Mouse (Mus musculus) erythroblast, embryonic 14.5 days (primary cell): ENCODE data around the gene Tm6sf2. TPM values are rescaled to one million over a fixed set of nuclear protein-coding genes. Genes with fewer than 3 reads are reported as not detected.

Source experiments
- H3K27me3 ChIP-seq: 2 replicates; pipeline ENCODE4 v1.6.1; 2012; ENCODE audit warnings: inconsistent platforms; ENCODE audit not compliant: control insufficient read depth
- H3K36me3 ChIP-seq: 2 replicates; pipeline ENCODE4 v1.6.1; 2012; ENCODE audit warnings: mild to moderate bottlenecking, inconsistent platforms; ENCODE audit not compliant: control insufficient read depth
- H3K4me1 ChIP-seq: 2 replicates; pipeline ENCODE4 v1.6.1; 2012; ENCODE audit warnings: inconsistent platforms; ENCODE audit not compliant: control insufficient read depth
- H3K4me3 ChIP-seq: replicated peaks from 2 replicates; pipeline ENCODE3; 2012; ENCODE audit warnings: moderate library complexity, mild to moderate bottlenecking, inconsistent platforms
- H3K9me3 ChIP-seq: 2 replicates; pipeline ENCODE4 v1.6.1; 2012; ENCODE audit warnings: low read length, inconsistent platforms, mixed read lengths; ENCODE audit not compliant: control insufficient read depth
- GATA1 ChIP-seq: IDR thresholded peaks from 2 replicates; pipeline ENCODE4 v1.6.1; 2012; ENCODE audit warnings: low read length, inconsistent platforms, mixed read lengths
- TAL1 ChIP-seq: IDR thresholded peaks from 3 replicates; pipeline ENCODE4 v1.6.1; 2012; ENCODE audit warnings: low read length, inconsistent platforms, mixed read lengths
- polyA plus RNA-seq: library from polyadenylated mRNA; stranded (reverse); fragments of >175 nt; gene quantifications from 2 replicates; pipeline ENCODE4 v1.2.3, GENCODE M21; 2012

The Tm6sf2 gene
- polyA plus RNA-seq, 1 experiment, result not detected

DNA sequence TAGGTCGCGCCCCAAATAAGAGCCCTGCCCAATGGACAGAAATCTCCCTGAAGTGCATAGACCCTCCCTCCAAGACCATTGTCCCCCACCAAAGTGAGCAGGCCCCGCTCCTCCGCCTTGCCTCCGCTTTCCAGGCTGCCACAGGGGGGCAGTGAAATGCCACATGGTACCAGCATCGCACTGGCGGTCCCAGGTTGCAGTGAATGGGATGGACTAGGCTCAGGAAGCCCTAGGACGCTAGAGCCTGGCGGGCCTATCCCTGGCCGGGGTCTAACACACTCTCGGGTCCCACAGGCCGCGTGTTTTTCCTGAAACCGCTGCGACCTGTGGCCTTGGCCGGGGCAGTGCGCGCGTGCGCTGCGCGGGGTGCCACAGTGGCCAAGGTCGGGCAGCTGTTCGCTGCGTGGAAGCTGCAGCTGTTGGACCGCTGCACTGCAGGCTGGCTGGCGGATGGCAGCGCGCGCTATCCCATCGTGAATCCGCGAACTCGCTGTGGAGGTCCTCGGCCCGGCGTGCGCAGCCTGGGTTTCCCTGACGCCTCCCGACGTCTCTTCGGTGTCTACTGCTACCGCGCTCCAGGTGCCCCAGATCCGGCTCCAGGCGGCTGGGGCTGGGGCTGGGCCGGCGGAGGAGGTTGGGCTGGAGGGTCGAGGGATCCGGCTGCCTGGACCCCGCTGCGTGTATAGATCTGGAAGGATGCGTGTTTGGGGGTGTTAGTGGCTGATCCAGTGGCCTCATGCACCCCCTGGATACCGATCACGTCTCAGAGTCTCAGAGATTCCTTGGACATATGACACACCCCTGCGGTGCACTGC is 15.3 kb downstream of the Tm6sf2 start:
- Histone ChIP-seq H3K27me3 (peaks cover 76% of the 10 kb centered on the region), H3K4me1 (no peaks in the 10 kb centered on the region), H3K9me3 (no peaks in the 10 kb centered on the region; the same call in 1 of the 2 replicates), H3K36me3 (no peaks in the 10 kb centered on the region), H3K4me3 (no peak overlapping the region)
- no peak for TF ChIP-seq GATA1
- no peak for TF ChIP-seq TAL1

DNA sequence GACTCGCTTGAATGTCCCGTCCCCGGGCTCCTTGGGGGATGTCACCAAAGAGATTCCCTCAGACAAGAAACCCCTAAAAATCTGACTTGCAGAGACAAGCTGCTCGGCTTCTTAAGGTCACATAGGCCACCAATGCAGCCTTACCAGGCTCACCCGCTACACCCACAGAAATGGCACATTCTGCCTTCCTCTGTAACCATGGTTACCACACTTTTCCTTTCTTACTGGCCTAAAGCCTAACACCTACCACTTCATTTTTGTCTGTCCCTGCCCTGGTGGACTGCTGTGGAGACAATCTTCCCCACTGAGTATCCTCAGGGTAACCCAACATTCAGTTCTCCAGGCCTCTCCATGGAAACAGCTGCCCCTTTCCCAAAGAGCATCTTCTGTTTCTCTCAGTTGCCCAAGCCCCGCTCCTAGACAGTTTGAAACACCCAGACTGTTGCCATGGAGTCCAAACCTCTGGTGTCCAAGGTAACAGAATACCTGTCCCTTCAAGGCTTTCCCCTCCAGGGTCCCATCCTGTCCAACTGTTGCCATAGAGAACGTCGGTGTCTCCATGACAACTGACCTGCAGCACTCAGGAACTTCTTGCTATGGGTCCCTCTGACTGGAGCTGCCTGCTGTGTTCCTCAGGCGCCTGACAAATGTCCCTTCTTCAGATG is 16.7 kb downstream of the Tm6sf2 start:
- peaks cover 62% of the 10 kb centered on the region for H3K27me3 ChIP-seq
- H3K4me1 ChIP-seq, result no peaks in the 10 kb centered on the region
- no peaks in the 10 kb centered on the region for H3K9me3 ChIP-seq
- no peaks in the 10 kb centered on the region for H3K36me3 ChIP-seq
- TF ChIP-seq GATA1 (no peak), TAL1 (no peak)
- H3K4me3 ChIP-seq, result no peak overlapping the region

DNA sequence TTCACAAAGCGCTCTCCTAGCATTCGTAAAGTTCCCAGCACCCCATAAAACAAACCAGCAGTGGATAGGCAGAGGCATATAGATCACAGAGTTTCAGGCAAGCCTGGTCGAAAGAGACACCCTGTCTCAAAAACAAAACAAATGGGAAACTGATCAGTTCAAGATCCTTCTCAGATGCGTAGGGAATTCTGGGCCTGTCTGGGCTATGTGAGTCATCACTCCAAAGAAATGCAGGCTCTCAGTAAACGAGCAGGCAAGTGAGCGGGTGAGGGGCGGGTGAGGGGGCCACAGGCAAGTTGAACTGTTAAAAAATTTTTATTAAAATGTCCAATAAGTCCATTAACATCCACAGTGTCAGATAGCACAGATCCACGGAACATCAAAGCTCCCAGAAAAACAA is 20.1 kb downstream of the Tm6sf2 start:
- Histone ChIP-seq H3K4me1 (no peaks in the 10 kb centered on the region), H3K27me3 (peaks cover 29% of the 10 kb centered on the region), H3K4me3 (no peak overlapping the region), H3K36me3 (no peaks in the 10 kb centered on the region), H3K9me3 (no peaks in the 10 kb centered on the region)
- TF ChIP-seq GATA1 (no peak), TAL1 (no peak)

DNA sequence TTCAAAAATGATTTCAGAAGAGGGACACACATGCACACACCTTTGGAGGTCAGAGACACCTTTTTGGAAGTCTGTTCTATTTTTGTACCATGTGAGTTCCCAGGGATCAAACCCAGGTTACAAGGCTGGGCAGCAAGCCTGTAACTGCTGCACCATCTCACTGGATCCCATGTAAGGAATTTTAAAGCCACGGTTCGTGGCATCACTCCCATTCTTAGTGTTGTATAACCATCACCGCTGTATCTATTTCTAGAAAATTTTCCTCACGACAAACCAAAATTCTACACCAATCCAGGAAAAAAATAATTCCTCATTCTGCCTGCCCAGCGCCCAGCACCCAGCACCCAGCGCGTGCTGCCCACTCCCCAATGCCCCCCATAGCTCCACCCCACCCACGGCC is 26.6 kb downstream of the Tm6sf2 start:
- no peak overlapping the region for H3K4me3 ChIP-seq
- no peaks in the 10 kb centered on the region for H3K36me3 ChIP-seq
- TF ChIP-seq GATA1, result no peak
- no peak for TF ChIP-seq TAL1
- H3K9me3 ChIP-seq, result no peaks in the 10 kb centered on the region
- H3K4me1 ChIP-seq, result no peaks in the 10 kb centered on the region
- no peaks in the 10 kb centered on the region; the same call in 1 of the 2 replicates for H3K27me3 ChIP-seq

DNA sequence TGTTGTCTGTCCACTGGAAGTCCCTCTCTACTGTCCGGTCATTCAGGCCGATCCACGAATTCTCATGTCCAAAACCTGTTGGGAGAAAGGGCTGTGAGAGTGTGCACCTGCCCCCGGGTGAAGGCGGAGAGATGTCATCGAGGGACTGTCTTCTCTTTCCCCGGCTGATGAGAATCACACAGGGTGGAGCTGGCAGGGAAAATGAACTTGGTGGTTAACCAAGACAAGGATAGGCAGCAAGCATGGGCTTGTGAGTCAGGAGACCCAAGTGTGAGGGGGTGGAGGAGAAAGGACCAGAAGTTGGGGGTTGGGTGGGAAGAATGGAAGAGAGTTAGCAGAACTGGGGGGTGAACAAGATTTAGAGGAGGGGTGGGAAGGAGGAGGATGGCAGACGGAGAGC is 27.5 kb downstream of the Tm6sf2 start:
- Histone ChIP-seq H3K4me3 (no peak overlapping the region), H3K36me3 (no peaks in the 10 kb centered on the region), H3K9me3 (no peaks in the 10 kb centered on the region), H3K4me1 (no peaks in the 10 kb centered on the region), H3K27me3 (no peaks in the 10 kb centered on the region; the same call in 1 of the 2 replicates)
- TF ChIP-seq GATA1 (no peak), TAL1 (no peak)

DNA sequence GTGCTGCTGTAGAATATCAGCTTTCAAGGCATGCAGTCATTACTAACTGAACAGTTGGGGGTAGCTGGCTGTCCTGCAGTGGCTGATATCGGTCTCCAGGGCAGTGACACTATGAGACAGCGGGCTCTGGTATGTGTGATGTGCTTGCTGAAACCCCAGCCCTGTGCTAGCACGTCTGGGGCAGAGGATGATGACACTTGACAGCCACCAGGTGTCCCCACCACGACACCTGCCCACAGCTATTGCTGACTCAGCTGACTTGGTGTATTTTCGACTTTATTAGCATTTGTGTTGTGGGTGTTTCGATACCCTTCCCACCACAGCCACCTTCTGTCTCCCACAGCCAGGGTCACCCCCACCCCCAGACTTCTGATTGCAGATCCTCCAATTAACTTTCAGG is 31.8 kb downstream of the Tm6sf2 start:
- H3K4me1 ChIP-seq, result no peaks in the 10 kb centered on the region
- no peaks in the 10 kb centered on the region for H3K36me3 ChIP-seq
- H3K9me3 ChIP-seq, result no peaks in the 10 kb centered on the region
- TF ChIP-seq TAL1 (no peak), GATA1 (no peak)
- peaks cover 7% of the 10 kb centered on the region for H3K27me3 ChIP-seq
- no peak overlapping the region for H3K4me3 ChIP-seq

DNA sequence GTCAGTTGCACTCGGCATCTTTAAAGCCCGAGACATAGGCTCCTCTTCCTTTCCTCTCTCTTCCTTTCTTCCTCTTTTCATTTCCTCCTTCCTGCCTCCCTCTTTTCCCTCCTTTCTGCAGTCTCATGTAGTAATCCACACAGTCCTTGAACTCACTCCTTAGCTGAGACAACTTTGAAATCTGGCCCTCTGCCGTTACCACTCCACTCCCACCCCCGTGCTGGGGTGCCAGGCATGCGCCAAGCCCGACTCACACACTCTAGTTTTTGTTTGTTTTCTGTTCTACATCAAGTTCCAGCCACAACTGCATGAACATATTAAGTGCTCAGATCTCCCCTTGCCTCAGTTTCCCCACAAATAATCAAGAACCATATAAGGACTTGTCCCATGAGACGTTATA is 32.2 kb downstream of the Tm6sf2 start:
- H3K36me3 ChIP-seq, result no peaks in the 10 kb centered on the region
- H3K4me3 ChIP-seq, result no peak overlapping the region
- TF ChIP-seq GATA1, result no peak
- no peak for TF ChIP-seq TAL1
- H3K4me1 ChIP-seq, result no peaks in the 10 kb centered on the region
- H3K27me3 ChIP-seq, result peaks cover 12% of the 10 kb centered on the region
- no peaks in the 10 kb centered on the region for H3K9me3 ChIP-seq

DNA sequence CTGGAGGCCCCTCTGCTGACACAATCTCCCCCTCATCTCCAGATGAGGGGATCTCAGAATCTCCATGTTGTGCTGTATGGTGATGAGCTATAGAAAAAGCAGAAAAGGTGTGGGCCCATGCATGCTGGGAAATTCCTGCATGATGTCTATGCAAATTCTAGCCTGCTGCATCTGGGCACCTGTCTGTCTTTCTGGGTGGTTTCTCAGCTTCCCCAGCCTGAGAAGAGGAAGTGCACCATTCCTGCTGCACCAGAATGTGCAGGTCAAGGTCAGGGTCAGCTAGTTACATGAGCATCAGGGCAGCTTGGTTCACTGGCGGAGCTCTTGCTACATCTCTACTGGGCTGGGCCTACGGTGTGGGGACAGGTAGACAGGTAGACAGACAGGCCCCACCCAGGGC is 37.7 kb downstream of the Tm6sf2 start:
- Histone ChIP-seq H3K27me3 (peaks cover 67% of the 10 kb centered on the region), H3K9me3 (peaks cover 3% of the 10 kb centered on the region; the same call in 1 of the 2 replicates), H3K36me3 (no peaks in the 10 kb centered on the region), H3K4me3 (no peak overlapping the region), H3K4me1 (no peaks in the 10 kb centered on the region)
- TF ChIP-seq TAL1 (no peak), GATA1 (no peak)

DNA sequence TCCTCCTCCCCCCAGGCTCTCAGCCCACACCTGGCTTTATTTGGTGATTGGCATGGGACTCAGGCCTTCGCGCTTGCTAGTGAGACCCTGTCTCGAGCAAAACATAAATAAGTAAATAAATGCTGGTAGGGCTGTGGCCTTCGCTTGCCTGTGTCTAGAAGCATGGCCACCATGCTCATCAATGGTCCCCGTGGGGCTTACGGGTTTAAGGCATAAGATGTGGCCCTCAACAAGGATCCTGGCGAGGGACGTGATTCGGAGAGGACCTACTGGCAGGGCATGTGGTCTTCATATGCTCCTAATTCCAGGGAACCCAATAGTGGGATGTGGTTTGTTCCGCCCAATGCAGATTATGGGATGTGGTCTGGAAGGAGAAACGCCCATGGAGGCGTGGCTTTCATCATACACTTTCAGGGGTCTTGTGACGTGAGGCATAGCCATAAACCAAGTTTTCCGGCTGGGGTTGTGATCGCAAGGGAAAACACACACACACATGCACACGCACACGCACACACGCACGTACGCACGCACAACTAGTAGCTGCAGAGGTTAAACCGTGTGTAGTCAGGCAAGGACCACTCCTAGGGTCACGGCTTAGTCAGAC is 38.6 kb downstream of the Tm6sf2 start:
- Histone ChIP-seq H3K36me3 (no peaks in the 10 kb centered on the region), H3K4me3 (no peak overlapping the region), H3K27me3 (peaks cover 69% of the 10 kb centered on the region), H3K9me3 (peaks cover 3% of the 10 kb centered on the region; the same call in 1 of the 2 replicates), H3K4me1 (no peaks in the 10 kb centered on the region)
- TF ChIP-seq TAL1 (no peak), GATA1 (no peak)
